ENCODE assay signal across 12 mouse cellular contexts in the genomic region with DNA sequence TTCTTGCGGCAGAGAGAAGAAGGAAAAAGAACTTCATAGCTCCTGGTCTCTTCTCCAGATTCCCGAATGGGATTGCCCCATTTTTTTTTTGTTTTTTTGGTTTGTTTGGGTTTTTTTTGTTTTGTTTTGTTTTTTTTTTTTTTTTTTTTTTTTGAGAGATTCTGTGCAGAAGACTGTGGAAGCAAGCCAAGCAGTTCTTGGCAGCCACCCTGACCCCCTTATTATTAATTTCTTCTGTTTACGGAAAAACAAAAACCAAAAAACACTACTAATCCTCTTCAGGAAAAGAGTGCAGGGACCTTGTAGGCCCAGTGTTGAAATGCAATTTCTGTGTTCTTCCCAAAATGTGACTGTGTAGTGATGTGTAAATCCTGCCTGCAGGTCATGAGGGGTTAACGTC.
"Had no signal": no experiment of that assay in that cellular context is flagged by ENCODE, and none has a peak within 500 bp of the region (broad histone marks: within the 10 kb centered on the region; RNA-seq: fewer than 3 reads in every experiment).

No protein-coding gene starts in this region.

- DNase-seq: left cerebral cortex, postnatal 4 days; liver, postnatal 0 days; midbrain, embryonic 14.5 days; thymus, adult 18-20 months; thymus, postnatal 36 days had no signal

- H3K9me3 ChIP-seq: limb, embryonic 12.5 days; limb, embryonic 15.5 days had no signal

- ATAC-seq: hindbrain, postnatal 0 days; inflammation-experienced regulatory T-cells, adult 6 months; liver, postnatal 0 days had no signal

- H3K9ac ChIP-seq: limb, embryonic 12.5 days; limb, embryonic 15.5 days; liver, embryonic 14.5 days; liver, postnatal 0 days had no signal

- H3K36me3 ChIP-seq: limb, embryonic 12.5 days; limb, embryonic 15.5 days had no signal

- H3K27me3 ChIP-seq: limb, embryonic 12.5 days; limb, embryonic 15.5 days had no signal

- H3K4me2 ChIP-seq: limb, embryonic 12.5 days; limb, embryonic 15.5 days; liver, embryonic 11.5 days; midbrain, embryonic 11.5 days had no signal

- H3K27ac ChIP-seq: hindbrain, postnatal 0 days; limb, embryonic 12.5 days; limb, embryonic 15.5 days; liver, embryonic 14.5 days had no signal

- H3K4me3 ChIP-seq: limb, embryonic 12.5 days; limb, embryonic 15.5 days had no signal
